Mouse (Mus musculus) lung, adult 2 months (tissue): ENCODE measurements at regions not wholly inside any gene's neighbourhood (a gene's known extent, or its start where the extent isn't known, plus 50 kb on each side); places are given as distances from the start of the nearest gene placed in this dataset.
A peak's percentile ranks its signal among the peaks of the same experiment; 100 is the strongest.

Experiments
- DNase-seq: peaks from one replicate; pipeline ENCODE4 v3.0.0; 2022
- H3K4me1 ChIP-seq: fragments of 200-500 bp; 2 replicates; pipeline ENCODE4 v1.6.1; 2011; ENCODE audit warnings: low read length; ENCODE audit not compliant: control insufficient read depth, insufficient read depth
- H3K4me3 ChIP-seq: fragments of 200-500 bp; replicated peaks from 2 replicates; pipeline ENCODE3; 2011; ENCODE audit warnings: low read depth, mild to moderate bottlenecking, control low read depth, low read length; ENCODE audit errors: extremely low read depth
- CTCF ChIP-seq: fragments of 200-500 bp; IDR thresholded peaks from 2 replicates; pipeline ENCODE4 v1.5.1; 2011; ENCODE audit warnings: mild to moderate bottlenecking, low read length, control low read depth; ENCODE audit not compliant: insufficient read depth
- POLR2A ChIP-seq: fragments of 200-500 bp; IDR thresholded peaks from 2 replicates; pipeline ENCODE4 v1.6.1; 2011; ENCODE audit warnings: low read depth, mild to moderate bottlenecking, control low read depth, low read length, borderline replicate concordance; ENCODE audit errors: extremely low read depth
- WGBS: fragments of 180-500 bp; shearing (Covaris S2); methylation state at CpG from one replicate; pipeline ENCODE4 v1.1.7; 2018; 5-methylcytosine and 5-hydroxymethylcytosine counted together

GRCm38 (mm10) chr19:14035371-14035770 is 122.0 kb downstream of the Olfr1505 start:
- TF ChIP-seq CTCF (no peak), POLR2A (no peak)
- no peaks in the 10 kb centered on the region for H3K4me1 ChIP-seq
- no peak for DNase-seq
- 64% methylated on average over 1 of the region's 1 CpGs for WGBS
- no peak overlapping the region for H3K4me3 ChIP-seq

GRCm38 (mm10) chr19:14035785-14036184 is 122.5 kb downstream of the Olfr1505 start:
- WGBS, result 30% methylated on average over 1 of the region's 1 CpGs
- no peaks in the 10 kb centered on the region for H3K4me1 ChIP-seq
- no peak for DNase-seq
- TF ChIP-seq POLR2A (no peak), CTCF (no peak)
- no peak overlapping the region for H3K4me3 ChIP-seq

GRCm38 (mm10) chr19:14036750-14037149 is 123.4 kb downstream of the Olfr1505 start:
- no peak overlapping the region for H3K4me3 ChIP-seq
- no peak for DNase-seq
- 57% methylated on average over 1 of the region's 1 CpGs for WGBS
- TF ChIP-seq CTCF, result no peak
- TF ChIP-seq POLR2A, result no peak
- H3K4me1 ChIP-seq, result no peaks in the 10 kb centered on the region

- H3K4me3 ChIP-seq, result no peak overlapping the region
- TF ChIP-seq POLR2A, result no peak
- TF ChIP-seq CTCF, result no peak
These were observed 129.4 kb downstream of the Olfr1505 start for GRCm38 (mm10) chr19:14042753-14043152.

GRCm38 (mm10) chr19:14045456-14045855 is 132.1 kb downstream of the Olfr1505 start:
- Histone ChIP-seq H3K4me3 (no peak overlapping the region), H3K4me1 (no peaks in the 10 kb centered on the region)
- no peak for DNase-seq
- 58% methylated on average over 2 of the region's 2 CpGs for WGBS
- no peak for TF ChIP-seq CTCF
- no peak for TF ChIP-seq POLR2A

More at GRCm38 (mm10) chr19:14042753-14043152, 129.4 kb downstream of the Olfr1505 start:
- no peak for DNase-seq
- H3K4me1 ChIP-seq, result no peaks in the 10 kb centered on the region
- WGBS, result 58% methylated on average over 5 of the region's 5 CpGs

- no peaks in the 10 kb centered on the region for H3K4me1 ChIP-seq
- DNase-seq, result no peak
- 69% methylated on average over 4 of the region's 4 CpGs for WGBS
- no peak for TF ChIP-seq POLR2A
- TF ChIP-seq CTCF, result no peak
- H3K4me3 ChIP-seq, result no peak overlapping the region
These were observed 138.7 kb downstream of the Olfr1505 start for GRCm38 (mm10) chr19:14052052-14052451.

GRCm38 (mm10) chr19:14080538-14080937 is 167.2 kb downstream of the Olfr1505 start:
- DNase-seq, result peak; percentile 4
- Histone ChIP-seq H3K4me3 (no peak overlapping the region), H3K4me1 (no peaks in the 10 kb centered on the region)
- TF ChIP-seq POLR2A (no peak), CTCF (peak; percentile 56)
- 9% methylated on average over 2 of the region's 2 CpGs for WGBS

- no peak overlapping the region for H3K4me3 ChIP-seq
- 77% methylated on average over 3 of the region's 3 CpGs for WGBS
- no peak for DNase-seq
- TF ChIP-seq CTCF (no peak), POLR2A (no peak)
- H3K4me1 ChIP-seq, result no peaks in the 10 kb centered on the region
These were observed 171.4 kb downstream of the Olfr1505 start for GRCm38 (mm10) chr19:14084726-14085125.

GRCm38 (mm10) chr19:14090106-14090505 is 176.8 kb downstream of the Olfr1505 start:
- 96% methylated on average over 3 of the region's 3 CpGs for WGBS
- no peaks in the 10 kb centered on the region for H3K4me1 ChIP-seq
- TF ChIP-seq CTCF (no peak), POLR2A (no peak)
- no peak overlapping the region for H3K4me3 ChIP-seq
- DNase-seq, result no peak

GRCm38 (mm10) chr19:14094191-14094590 is 180.9 kb downstream of the Olfr1505 start:
- no peak for DNase-seq
- WGBS, result 70% methylated on average over 2 of the region's 2 CpGs
- Histone ChIP-seq H3K4me3 (no peak overlapping the region), H3K4me1 (no peaks in the 10 kb centered on the region)
- no peak for TF ChIP-seq POLR2A
- no peak for TF ChIP-seq CTCF

- Histone ChIP-seq H3K4me3 (no peak overlapping the region), H3K4me1 (no peaks in the 10 kb centered on the region)
- TF ChIP-seq POLR2A, result no peak
- no peak for TF ChIP-seq CTCF
- DNase-seq, result no peak
- 84% methylated on average over 5 of the region's 5 CpGs for WGBS
These were observed 182.9 kb downstream of the Olfr1505 start for GRCm38 (mm10) chr19:14096187-14096586.
